Mouse (Mus musculus) neural tube, embryonic 15.5 days (tissue): ENCODE measurements around the gene Siae. TPM values are rescaled to one million over a fixed set of nuclear protein-coding genes. Genes with fewer than 3 reads are reported as not detected.

Source experiments
- ATAC-seq: fragments of 200-750 bp; cut with Nextera tagmentation; 2 replicates; pipeline ENCODE4 v1.8.0; 2017; ENCODE audit warnings: mild to moderate bottlenecking, moderate TSS enrichment, moderate library complexity; ENCODE audit not compliant: low FRiP score
- H3K27ac ChIP-seq: fragments of 300-500 bp; sonication (generic); replicated peaks from 2 replicates; pipeline ENCODE4 v1.5.1; 2015; ENCODE audit warnings: mild to moderate bottlenecking, inconsistent platforms
- H3K27me3 ChIP-seq: fragments of 300-500 bp; sonication (generic); replicated peaks from 2 replicates; pipeline ENCODE4 v1.6.1; 2015; ENCODE audit warnings: inconsistent platforms
- H3K36me3 ChIP-seq: fragments of 300-500 bp; sonication (generic); 2 replicates; pipeline ENCODE4 v1.6.1; 2015; ENCODE audit warnings: inconsistent platforms
- H3K4me1 ChIP-seq: fragments of 300-500 bp; sonication (generic); 2 replicates; pipeline ENCODE4 v1.6.1; 2015; ENCODE audit warnings: inconsistent platforms
- H3K4me2 ChIP-seq: fragments of 300-500 bp; sonication (generic); 2 replicates; pipeline ENCODE4 v1.6.1; 2015; ENCODE audit warnings: inconsistent platforms, mild to moderate bottlenecking, moderate library complexity
- H3K4me3 ChIP-seq: fragments of 300-500 bp; sonication (generic); replicated peaks from 2 replicates; pipeline ENCODE4 v1.5.1; 2015; ENCODE audit warnings: mild to moderate bottlenecking, inconsistent platforms
- H3K9ac ChIP-seq: fragments of 300-500 bp; sonication (generic); replicated peaks from 2 replicates; pipeline ENCODE4 v1.6.1; 2015; ENCODE audit warnings: mild to moderate bottlenecking, inconsistent platforms
- H3K9me3 ChIP-seq: fragments of 300-500 bp; sonication (generic); replicated peaks from 2 replicates; pipeline ENCODE4 v1.6.1; 2016; ENCODE audit warnings: inconsistent platforms
- WGBS: fragments of 180-500 bp; shearing (Covaris S2); methylation state at CpG from one replicate; pipeline ENCODE4 v1.1.7; 2015; ENCODE audit warnings: mixed read lengths; 5-methylcytosine and 5-hydroxymethylcytosine counted together
- polyA plus RNA-seq: library from polyadenylated mRNA; unstranded; fragments of >200 nt; fragmentation: Nextera tagmentation; extraction: Ambion mirVana; gene quantifications from 2 replicates; pipeline ENCODE4 v1.2.1, GENCODE M21; 2015

Gene Siae
- polyA plus RNA-seq, 1 experiment from 2014 or later, result 13.3 TPM

DNA sequence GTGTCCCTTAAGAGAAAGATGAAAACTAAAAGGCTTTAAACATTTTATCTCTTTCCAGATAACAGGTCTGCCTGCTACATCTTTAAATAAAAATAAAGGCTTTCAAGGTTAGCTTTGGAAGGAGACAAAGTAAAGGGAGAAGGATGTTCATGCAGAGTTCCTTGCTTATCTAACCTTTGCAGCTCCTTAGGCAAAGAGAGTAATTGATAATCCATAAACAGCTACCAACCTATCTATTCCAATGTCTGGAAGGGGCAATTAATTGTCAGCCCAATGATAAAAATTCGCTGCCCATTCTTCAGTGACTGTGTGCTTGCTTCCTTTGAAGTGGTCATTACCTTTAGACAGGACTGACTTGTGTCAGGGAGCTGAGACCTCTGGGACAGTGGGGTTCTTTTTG, 8.3 kb downstream of the Siae start:
- Histone ChIP-seq H3K9me3 (no peaks in the 10 kb centered on the region), H3K36me3 (no peaks in the 10 kb centered on the region), H3K27ac (no peak overlapping the region), H3K27me3 (no peaks in the 10 kb centered on the region), H3K4me3 (no peak overlapping the region), H3K4me2 (no peak overlapping the region), H3K4me1 (peaks cover 11% of the 10 kb centered on the region), H3K9ac (no peak overlapping the region)
- ATAC-seq, result no peak
- 56% methylated on average over 1 of the region's 1 CpGs for WGBS

DNA sequence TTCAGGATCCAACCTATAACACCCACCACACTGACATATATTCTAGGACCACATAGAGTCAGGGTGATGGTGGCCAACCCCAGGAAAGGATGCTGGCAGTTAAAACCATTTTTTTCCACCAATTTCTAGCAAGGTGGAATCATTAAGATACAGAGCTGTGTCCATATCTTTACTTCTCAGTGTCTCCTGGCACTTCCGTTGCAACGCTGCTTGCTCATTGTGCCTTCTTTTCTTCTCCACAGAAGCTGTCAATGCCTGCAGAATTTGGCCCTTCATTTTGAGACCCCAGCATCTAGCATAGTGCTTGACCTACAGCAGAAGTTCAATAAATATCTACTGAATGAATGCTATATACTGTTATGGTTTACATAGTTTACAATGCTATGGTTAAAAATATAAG, 11.5 kb downstream of the Siae start:
- Histone ChIP-seq H3K4me3 (no peak overlapping the region), H3K36me3 (no peaks in the 10 kb centered on the region), H3K9ac (no peak overlapping the region), H3K27ac (no peak overlapping the region), H3K9me3 (no peaks in the 10 kb centered on the region), H3K4me2 (no peak overlapping the region), H3K4me1 (peaks cover 11% of the 10 kb centered on the region), H3K27me3 (no peaks in the 10 kb centered on the region)
- no peak for ATAC-seq
- 91% methylated on average over 2 of the region's 2 CpGs for WGBS

DNA sequence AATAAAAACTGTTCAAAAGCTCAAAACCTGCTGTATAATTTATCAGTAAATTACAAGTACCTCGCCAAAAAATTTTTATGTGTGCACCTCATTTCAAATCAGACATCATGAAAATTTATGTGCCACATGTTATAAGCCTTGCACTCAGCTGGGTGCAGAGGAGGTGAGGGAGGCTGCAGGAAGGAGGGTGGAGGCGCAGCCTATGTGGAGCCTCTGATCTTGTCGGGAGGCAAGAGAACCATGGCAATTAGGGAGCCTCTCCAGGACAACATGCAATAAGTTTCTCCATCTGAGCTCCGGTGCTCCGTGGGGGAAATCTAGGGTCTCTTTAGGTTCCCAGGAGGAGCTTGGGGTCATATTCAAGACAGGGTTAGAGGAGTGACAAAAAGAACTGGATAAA, 12.0 kb downstream of the Siae start:
- Histone ChIP-seq H3K27me3 (no peaks in the 10 kb centered on the region), H3K9me3 (no peaks in the 10 kb centered on the region), H3K4me1 (peaks cover 11% of the 10 kb centered on the region), H3K27ac (no peak overlapping the region), H3K9ac (no peak overlapping the region), H3K4me2 (no peak overlapping the region), H3K36me3 (no peaks in the 10 kb centered on the region), H3K4me3 (no peak overlapping the region)
- ATAC-seq, result no peak
- WGBS, result 31% methylated on average over 5 of the region's 5 CpGs

DNA sequence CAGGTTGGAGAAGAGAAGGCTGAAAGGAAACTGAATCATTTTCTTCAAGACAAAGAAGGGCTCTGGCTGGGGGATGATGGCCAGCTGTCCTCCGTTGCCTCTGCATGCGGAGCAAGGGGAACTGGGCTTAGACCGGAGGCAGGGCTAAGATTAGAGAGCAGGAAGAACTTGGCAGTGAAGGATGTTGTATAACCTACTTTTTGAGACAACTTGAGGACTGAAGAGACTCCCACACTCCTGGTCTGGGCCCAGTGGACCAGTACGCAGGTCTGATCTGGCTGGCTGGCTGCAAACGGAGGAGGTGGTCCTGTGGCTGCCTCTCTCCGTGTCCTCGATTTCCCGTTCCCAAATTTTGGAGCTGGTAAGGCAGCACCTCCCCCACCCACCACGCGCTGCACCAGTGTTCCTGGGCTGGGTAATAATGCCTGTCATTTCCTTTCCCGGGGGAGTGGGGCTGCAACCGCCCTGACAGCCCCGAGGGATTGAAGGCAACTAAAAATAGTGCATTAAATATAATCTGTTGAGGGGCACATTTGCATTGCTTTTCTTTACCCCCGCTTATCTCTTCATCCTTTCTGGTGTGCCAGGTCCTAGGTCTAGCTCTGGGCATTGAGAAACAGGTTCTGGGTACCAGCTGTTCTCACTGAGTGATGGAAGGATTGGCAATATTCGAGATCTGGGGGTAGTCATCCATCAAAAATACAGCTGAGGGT, 12.6 kb downstream of the Siae start:
- H3K9ac ChIP-seq, result no peak overlapping the region
- peak overlapping the region; percentile 37 for H3K4me2 ChIP-seq
- H3K27me3 ChIP-seq, result no peaks in the 10 kb centered on the region
- H3K4me3 ChIP-seq, result no peak overlapping the region
- no peaks in the 10 kb centered on the region for H3K36me3 ChIP-seq
- ATAC-seq, result 0 out of 2 replicates have a peak, but pooled peaks have one; percentile 21
- no peak overlapping the region for H3K27ac ChIP-seq
- H3K4me1 ChIP-seq, result peaks cover 11% of the 10 kb centered on the region
- H3K9me3 ChIP-seq, result no peaks in the 10 kb centered on the region
- 24% methylated on average over 15 of the region's 15 CpGs for WGBS

DNA sequence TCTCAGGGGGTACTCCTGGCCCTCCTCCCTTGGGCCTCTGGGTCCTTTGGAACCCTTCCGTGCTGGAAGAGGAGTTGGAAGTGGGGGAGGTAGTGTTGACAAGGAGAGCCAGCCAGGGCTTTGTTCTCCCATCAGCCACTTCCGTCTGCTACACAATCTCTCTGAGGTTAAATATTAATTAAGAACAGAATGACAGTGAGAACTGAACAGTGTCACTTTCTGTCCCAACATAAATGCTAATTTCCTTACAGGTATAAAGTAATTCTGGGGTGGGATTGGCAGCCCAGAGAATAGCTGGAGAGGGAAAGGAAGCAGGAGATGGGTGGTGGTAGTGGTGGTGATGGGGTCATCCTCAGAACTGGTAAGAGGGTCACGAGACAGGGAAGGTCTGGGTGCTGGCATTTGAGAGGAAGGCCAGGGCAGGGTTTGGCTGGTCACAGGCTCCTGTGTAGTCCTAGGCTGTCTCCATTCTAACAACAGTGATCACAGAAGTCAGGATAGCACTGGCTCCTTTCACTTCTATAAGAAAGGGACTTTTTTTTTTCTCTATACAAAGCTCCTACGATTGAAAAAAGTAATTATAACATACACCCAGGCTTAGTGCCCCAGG, 13.2 kb downstream of the Siae start:
- H3K27me3 ChIP-seq, result no peaks in the 10 kb centered on the region
- H3K4me3 ChIP-seq, result no peak overlapping the region
- WGBS, result 38% methylated on average over 4 of the region's 4 CpGs
- H3K4me1 ChIP-seq, result peaks cover 11% of the 10 kb centered on the region
- peak; percentile 38; the same call in 1 of the 2 replicates for ATAC-seq
- no peak overlapping the region; the same call in 1 of the 2 replicates for H3K4me2 ChIP-seq
- H3K9ac ChIP-seq, result no peak overlapping the region
- H3K9me3 ChIP-seq, result no peaks in the 10 kb centered on the region
- no peak overlapping the region for H3K27ac ChIP-seq
- no peaks in the 10 kb centered on the region for H3K36me3 ChIP-seq

DNA sequence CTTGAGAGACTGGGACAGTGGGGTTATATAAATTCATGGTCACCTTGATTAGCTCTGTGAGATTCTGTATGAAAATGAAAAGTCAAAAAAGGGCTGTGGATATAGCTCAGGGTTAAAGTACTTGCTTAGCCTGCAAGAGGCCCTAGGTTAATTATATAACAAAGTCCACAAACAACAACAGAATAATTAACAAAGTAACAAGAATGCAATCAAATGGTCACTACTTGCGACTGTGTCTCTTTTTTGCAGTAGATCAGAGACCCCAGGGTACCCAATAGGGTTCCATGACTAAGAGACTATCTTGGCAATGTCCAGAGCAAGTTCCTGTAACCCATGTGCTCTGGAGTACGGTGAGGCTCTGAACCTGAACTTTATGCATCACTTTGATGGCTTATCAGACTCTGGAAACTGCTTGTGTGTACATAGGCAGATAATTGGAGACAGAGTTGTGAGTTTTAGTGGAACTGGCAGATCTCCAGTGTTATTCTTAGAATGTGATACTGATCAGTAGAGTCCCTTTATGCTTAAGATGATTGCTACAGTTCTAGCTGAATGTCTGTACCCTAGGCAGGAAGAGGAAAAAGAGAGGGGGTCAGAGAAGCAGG, 13.8 kb downstream of the Siae start:
- no peak overlapping the region for H3K9ac ChIP-seq
- no peak overlapping the region for H3K4me3 ChIP-seq
- no peaks in the 10 kb centered on the region for H3K9me3 ChIP-seq
- no peak overlapping the region for H3K4me2 ChIP-seq
- no peaks in the 10 kb centered on the region for H3K27me3 ChIP-seq
- H3K27ac ChIP-seq, result no peak overlapping the region
- H3K4me1 ChIP-seq, result peaks cover 11% of the 10 kb centered on the region
- WGBS, result 86% methylated on average over 2 of the region's 2 CpGs
- H3K36me3 ChIP-seq, result no peaks in the 10 kb centered on the region
- ATAC-seq, result no peak

DNA sequence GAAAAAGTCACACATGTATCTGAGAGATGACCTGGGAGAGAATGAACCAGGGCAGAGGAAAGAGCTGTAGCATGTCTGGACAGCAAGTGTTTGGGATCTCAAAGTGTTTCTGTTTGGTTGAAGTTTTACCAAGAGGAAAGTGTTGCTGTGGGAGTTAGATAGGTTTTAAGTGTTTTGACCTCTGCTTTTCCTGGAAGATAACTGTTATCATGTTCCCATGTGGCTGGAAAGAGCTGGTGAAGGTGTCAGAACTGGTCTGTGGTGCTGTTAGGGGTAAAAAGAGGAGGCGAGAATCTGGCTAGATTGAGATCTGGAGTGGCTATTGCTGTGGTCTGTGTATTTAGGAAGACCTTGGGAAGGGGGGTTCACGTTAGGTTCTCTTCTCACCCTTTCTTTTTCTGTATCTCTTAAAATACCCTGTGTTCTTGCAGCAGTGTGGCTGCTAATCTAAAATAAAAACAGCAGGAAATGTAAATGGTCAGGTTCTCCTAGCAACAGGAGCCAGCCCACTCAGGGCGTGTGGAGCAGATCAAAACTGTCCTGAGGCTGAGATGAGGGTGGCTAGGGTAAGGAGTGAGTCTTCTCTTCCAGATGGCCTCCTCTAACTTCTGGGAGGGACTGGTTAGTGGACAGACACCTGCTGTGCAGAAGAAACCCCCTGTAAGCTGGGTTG, 16.8 kb downstream of the Siae start:
- no peak overlapping the region for H3K4me2 ChIP-seq
- H3K9me3 ChIP-seq, result no peaks in the 10 kb centered on the region
- no peaks in the 10 kb centered on the region for H3K27me3 ChIP-seq
- H3K4me3 ChIP-seq, result no peak overlapping the region
- H3K9ac ChIP-seq, result no peak overlapping the region
- no peak overlapping the region for H3K27ac ChIP-seq
- no peaks in the 10 kb centered on the region for H3K36me3 ChIP-seq
- 61% methylated on average over 3 of the region's 3 CpGs for WGBS
- peaks cover 25% of the 10 kb centered on the region for H3K4me1 ChIP-seq
- no peak for ATAC-seq

DNA sequence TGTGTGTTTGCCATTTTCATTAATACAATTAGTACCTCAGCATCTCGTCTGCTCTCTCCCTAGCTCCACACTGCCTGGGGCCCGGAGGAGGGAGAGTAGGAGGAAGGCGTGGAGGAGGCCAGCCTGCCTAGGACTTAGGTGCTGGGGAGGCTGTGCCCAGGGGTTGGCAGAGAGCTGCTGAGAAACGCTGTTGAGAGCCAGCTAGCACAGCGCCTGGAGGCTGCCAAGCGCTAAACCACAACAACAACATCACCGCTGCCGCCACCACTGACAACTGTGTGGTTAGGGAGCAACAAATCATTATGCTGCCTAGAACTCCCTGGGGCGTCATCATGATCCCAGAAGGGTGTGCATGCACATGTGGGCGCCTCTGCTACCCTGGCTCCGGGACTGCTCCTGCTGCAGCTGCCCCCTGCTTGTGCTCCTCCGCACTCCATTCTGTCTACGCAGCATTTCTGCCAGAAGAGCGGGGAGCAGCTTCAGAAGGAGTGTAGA, 21.0 kb downstream of the Siae start:
- H3K4me2 ChIP-seq, result peak overlapping the region; percentile 56
- WGBS, result 9% methylated on average over 14 of the region's 14 CpGs
- no peaks in the 10 kb centered on the region for H3K36me3 ChIP-seq
- peak overlapping the region; percentile 69 for H3K27ac ChIP-seq
- H3K9ac ChIP-seq, result peak overlapping the region; percentile 30; the same call in 1 of the 2 replicates
- H3K4me1 ChIP-seq, result peaks cover 14% of the 10 kb centered on the region
- H3K9me3 ChIP-seq, result no peaks in the 10 kb centered on the region
- ATAC-seq, result peak; percentile 81
- no peaks in the 10 kb centered on the region for H3K27me3 ChIP-seq
- H3K4me3 ChIP-seq, result peak overlapping the region; percentile 23

DNA sequence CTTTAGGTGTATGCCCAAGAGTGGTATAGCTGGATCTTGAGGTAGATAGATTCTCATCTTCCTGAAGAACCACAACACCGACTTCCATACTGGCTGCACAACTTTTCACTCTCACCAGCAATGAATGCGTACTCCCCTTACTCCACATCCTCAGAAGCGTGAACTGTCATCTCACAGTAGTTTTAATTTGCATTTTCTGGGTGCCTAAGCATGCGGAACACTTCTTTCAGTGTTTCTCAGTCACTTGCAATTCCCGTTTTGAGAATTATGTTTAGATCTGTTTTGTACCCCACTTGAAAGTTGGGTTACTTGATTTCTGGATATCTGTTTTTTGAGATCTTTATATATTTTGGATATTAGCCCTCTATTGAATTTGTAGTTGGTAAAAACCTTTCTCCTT, 28.1 kb downstream of the Siae start:
- Histone ChIP-seq H3K36me3 (no peaks in the 10 kb centered on the region), H3K4me1 (no peaks in the 10 kb centered on the region), H3K27ac (no peak overlapping the region), H3K9me3 (no peaks in the 10 kb centered on the region), H3K27me3 (no peaks in the 10 kb centered on the region), H3K9ac (no peak overlapping the region), H3K4me3 (no peak overlapping the region), H3K4me2 (no peak overlapping the region)
- WGBS, result 91% methylated on average over 5 of the region's 5 CpGs
- no peak for ATAC-seq

DNA sequence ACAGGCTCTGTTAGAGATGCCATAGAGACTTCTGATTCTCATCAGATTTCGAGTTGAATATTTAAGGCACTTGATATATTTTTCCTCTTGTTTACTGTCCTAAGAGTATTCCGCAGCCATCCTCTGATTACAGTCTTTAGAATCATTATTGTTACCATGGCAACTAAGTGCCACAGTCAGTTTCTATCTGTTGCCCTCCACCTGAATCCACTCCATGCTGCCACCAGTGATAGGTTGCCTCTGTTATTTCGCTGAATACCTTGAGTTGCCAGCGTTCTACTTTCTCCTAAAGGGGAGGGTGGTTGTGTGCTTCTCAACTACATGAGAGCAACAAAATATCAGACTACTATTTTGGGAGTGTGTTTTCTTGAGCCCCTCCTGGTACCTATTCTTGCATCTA, 31.2 kb downstream of the Siae start:
- ATAC-seq, result no peak
- 72% methylated on average over 4 of the region's 4 CpGs for WGBS

DNA sequence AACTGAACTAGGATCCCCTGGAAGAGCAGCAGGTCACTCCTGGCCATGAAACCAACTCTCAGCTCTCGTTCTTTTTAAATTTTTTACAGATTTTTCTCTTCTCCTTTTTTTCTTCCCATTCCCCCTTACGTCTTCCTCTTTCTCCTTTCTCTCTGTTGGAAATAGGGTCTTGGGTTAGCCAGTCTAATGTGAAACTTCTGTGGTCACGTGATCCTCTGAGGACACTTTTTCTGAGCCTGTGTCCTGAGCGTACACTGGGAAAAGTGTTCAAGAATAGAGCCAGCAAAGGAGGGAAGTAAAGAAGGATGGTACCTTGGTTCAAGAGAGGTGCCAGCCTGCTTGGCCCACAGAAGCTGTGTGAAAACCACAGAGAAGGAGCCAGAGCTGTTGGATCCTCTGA, 34.9 kb downstream of the Siae start:
- H3K4me2 ChIP-seq, result no peak overlapping the region
- H3K36me3 ChIP-seq, result no peaks in the 10 kb centered on the region
- ATAC-seq, result no peak
- H3K4me1 ChIP-seq, result no peaks in the 10 kb centered on the region
- H3K4me3 ChIP-seq, result no peak overlapping the region
- H3K9me3 ChIP-seq, result no peaks in the 10 kb centered on the region
- H3K27ac ChIP-seq, result no peak overlapping the region
- no peak overlapping the region for H3K9ac ChIP-seq
- WGBS, result 82% methylated on average over 4 of the region's 4 CpGs
- H3K27me3 ChIP-seq, result no peaks in the 10 kb centered on the region

More for the DNA sequence above, 31.2 kb downstream of the Siae start:
- no peaks in the 10 kb centered on the region for H3K36me3 ChIP-seq
- no peaks in the 10 kb centered on the region for H3K9me3 ChIP-seq
- no peak overlapping the region for H3K4me2 ChIP-seq
- no peaks in the 10 kb centered on the region for H3K27me3 ChIP-seq
- H3K4me3 ChIP-seq, result no peak overlapping the region
- no peak overlapping the region for H3K27ac ChIP-seq
- no peaks in the 10 kb centered on the region for H3K4me1 ChIP-seq
- H3K9ac ChIP-seq, result no peak overlapping the region
